In genomic region chr3:106771834-106772233, GRCm38 (mm10) we compare ENCODE assay signal across 30 mouse cellular contexts. TPM values are rescaled to one million over a fixed set of nuclear protein-coding genes. Genes with fewer than 3 reads are reported as not detected.
DNase-seq lines count a peak whose midpoint lies in the region; ATAC-seq and TF ChIP-seq lines count a peak whose summit lies in the region.
"Had no signal": no experiment of that assay in that cellular context is flagged by ENCODE, and none has a peak within 500 bp of the region (broad histone marks: within the 10 kb centered on the region; RNA-seq: fewer than 3 reads in every experiment).

No protein-coding gene starts in this region.

- no peaks in the 10 kb centered on the region for H3K36me3 ChIP-seq in hindbrain, postnatal 0 days (ENCODE audit: insufficient read depth, low read length)
- no peaks in the 10 kb centered on the region for H3K36me3 ChIP-seq in hindbrain, embryonic 14.5 days (replicated peaks; ENCODE audit: control insufficient read depth, insufficient read depth)
- no peaks in the 10 kb centered on the region for H3K36me3 ChIP-seq in heart, embryonic 10.5 days
- H3K36me3 ChIP-seq in midbrain, postnatal 0 days (ENCODE audit: insufficient read depth, low read length), result no peaks in the 10 kb centered on the region
- H3K36me3 ChIP-seq: forebrain, embryonic 12.5 days; heart, embryonic 15.5 days; hindbrain, embryonic 10.5 days; kidney, embryonic 15.5 days; limb, embryonic 15.5 days had no signal

- H3K9me3 ChIP-seq in hindbrain, postnatal 0 days (ENCODE audit: low read length), result no peaks in the 10 kb centered on the region
- no peaks in the 10 kb centered on the region for H3K9me3 ChIP-seq in hindbrain, embryonic 14.5 days (ENCODE audit: control insufficient read depth, low read length)
- no peaks in the 10 kb centered on the region for H3K9me3 ChIP-seq in heart, embryonic 10.5 days
- H3K9me3 ChIP-seq in midbrain, postnatal 0 days (ENCODE audit: low read length), result no peaks in the 10 kb centered on the region
- H3K9me3 ChIP-seq: forebrain, embryonic 12.5 days; heart, embryonic 15.5 days; hindbrain, embryonic 10.5 days; kidney, embryonic 15.5 days; limb, embryonic 15.5 days; megakaryocyte, embryonic 14.5 days had no signal

- no peaks in the 10 kb centered on the region for H3K4me1 ChIP-seq in hindbrain, postnatal 0 days (ENCODE audit: insufficient read depth, low read length)
- H3K4me1 ChIP-seq in hindbrain, embryonic 14.5 days (replicated peaks; ENCODE audit: control insufficient read depth, insufficient read depth, low read length), result no peaks in the 10 kb centered on the region
- H3K4me1 ChIP-seq in heart, embryonic 10.5 days, result no peaks in the 10 kb centered on the region
- no peaks in the 10 kb centered on the region for H3K4me1 ChIP-seq in midbrain, postnatal 0 days (ENCODE audit: insufficient read depth, low read length)
- H3K4me1 ChIP-seq: forebrain, embryonic 12.5 days; heart, embryonic 15.5 days; hindbrain, embryonic 10.5 days; kidney, embryonic 15.5 days; limb, embryonic 15.5 days; megakaryocyte, embryonic 14.5 days had no signal

- no peaks in the 10 kb centered on the region for H3K27me3 ChIP-seq in hindbrain, postnatal 0 days (ENCODE audit: insufficient read depth, low read length)
- H3K27me3 ChIP-seq in hindbrain, embryonic 14.5 days (ENCODE audit: control insufficient read depth, insufficient read depth, low read length), result no peaks in the 10 kb centered on the region
- no peaks in the 10 kb centered on the region for H3K27me3 ChIP-seq in heart, embryonic 10.5 days (ENCODE audit: insufficient read depth, poor library complexity, severe bottlenecking)
- no peaks in the 10 kb centered on the region for H3K27me3 ChIP-seq in midbrain, postnatal 0 days (ENCODE audit: insufficient read depth, low read length)
- H3K27me3 ChIP-seq: forebrain, embryonic 12.5 days; heart, embryonic 15.5 days; kidney, embryonic 15.5 days; limb, embryonic 15.5 days; megakaryocyte, embryonic 14.5 days had no signal

- no peak overlapping the region for H3K4me3 ChIP-seq in hindbrain, postnatal 0 days (ENCODE audit: low read length)
- H3K4me3 ChIP-seq in hindbrain, embryonic 14.5 days (replicated peaks; ENCODE audit: low read length), result no peak overlapping the region
- no peak overlapping the region for H3K4me3 ChIP-seq in heart, embryonic 10.5 days
- no peak overlapping the region for H3K4me3 ChIP-seq in midbrain, postnatal 0 days (ENCODE audit: low read depth, low read length)
- H3K4me3 ChIP-seq: forebrain, embryonic 12.5 days; heart, embryonic 15.5 days; hindbrain, embryonic 10.5 days; kidney, embryonic 15.5 days; limb, embryonic 15.5 days; megakaryocyte, embryonic 14.5 days; myocyte had no signal

- DNase-seq in hindbrain, postnatal 0 days (ENCODE audit: low spot score), result peak; percentile 1
- no peak for DNase-seq in hindbrain, embryonic 14.5 days (ENCODE audit: low spot score)
- DNase-seq in CD4-positive, CD25-positive, alpha-beta regulatory T cell, adult 2 months (ENCODE audit: low read depth, low spot score), result peak; percentile 61
- peak; percentile 66 for DNase-seq in naive thymus-derived CD4-positive, alpha-beta T cell, adult 2 months (ENCODE audit: low read depth)
- no peak for DNase-seq in cerebellum, adult 9-11 months
- no peak for DNase-seq in heart, embryonic 10.5 days (ENCODE audit: low spot score)
- no peak for DNase-seq in midbrain, postnatal 0 days (ENCODE audit: low spot score)
- DNase-seq: cerebellum, adult 8-10 months; gastrocnemius, postnatal 10 days; heart, adult 18-20 months; midbrain, embryonic 14.5 days; right cerebral cortex, postnatal 4 days; thymus, postnatal 14 days had no signal

- no peak overlapping the region for H3K9ac ChIP-seq in hindbrain, postnatal 0 days (replicated peaks; ENCODE audit: low read length)
- H3K9ac ChIP-seq in hindbrain, embryonic 14.5 days, result no peak overlapping the region
- no peak overlapping the region for H3K9ac ChIP-seq in midbrain, postnatal 0 days (replicated peaks; ENCODE audit: low read length, poor library complexity, severe bottlenecking)
- H3K9ac ChIP-seq: forebrain, embryonic 12.5 days; heart, embryonic 15.5 days; kidney, embryonic 15.5 days; limb, embryonic 15.5 days had no signal

- WGBS in hindbrain, postnatal 0 days, result 75% methylated on average over 1 of the region's 1 CpGs
- WGBS in hindbrain, embryonic 14.5 days, result 86% methylated on average over 1 of the region's 1 CpGs
- 75% methylated on average over 1 of the region's 1 CpGs for WGBS in heart, embryonic 10.5 days
- 83% methylated on average over 1 of the region's 1 CpGs for WGBS in midbrain, postnatal 0 days

- no peak overlapping the region for H3K27ac ChIP-seq in hindbrain, postnatal 0 days
- no peak overlapping the region for H3K27ac ChIP-seq in hindbrain, embryonic 14.5 days
- no peak overlapping the region for H3K27ac ChIP-seq in heart, embryonic 10.5 days
- no peak overlapping the region for H3K27ac ChIP-seq in midbrain, postnatal 0 days (ENCODE audit: low read depth, low read length)
- H3K27ac ChIP-seq: forebrain, embryonic 12.5 days; heart, embryonic 15.5 days; hindbrain, embryonic 10.5 days; kidney, embryonic 15.5 days; limb, embryonic 15.5 days; stomach, postnatal 0 days had no signal

- ATAC-seq in hindbrain, postnatal 0 days, result no peak
- ATAC-seq in hindbrain, embryonic 14.5 days (ENCODE audit: low FRiP score), result no peak
- ATAC-seq in common myeloid progenitor, adult 5-6 weeks (replicated peaks; ENCODE audit: low read depth, poor library complexity, severe bottlenecking), result peak; percentile 63; the same call in 1 of the 2 replicates
- no peak for ATAC-seq in midbrain, postnatal 0 days (ENCODE audit: low FRiP score)
- ATAC-seq: lung, postnatal 0 days had no signal

- no peak overlapping the region for H3K4me2 ChIP-seq in hindbrain, postnatal 0 days (ENCODE audit: low read depth, low read length)
- H3K4me2 ChIP-seq in hindbrain, embryonic 14.5 days (replicated peaks), result no peak overlapping the region
- H3K4me2 ChIP-seq in midbrain, postnatal 0 days (ENCODE audit: low read depth, low read length, poor library complexity, severe bottlenecking), result no peak overlapping the region
- H3K4me2 ChIP-seq: forebrain, embryonic 12.5 days; heart, embryonic 15.5 days; kidney, embryonic 15.5 days; limb, embryonic 15.5 days had no signal

- no peak for TF ChIP-seq CTCF in hindbrain, postnatal 0 days (IDR thresholded peaks at IDR 0.05; ENCODE audit: low read depth)
- no peak for TF ChIP-seq CTCF in midbrain, postnatal 0 days (IDR thresholded peaks at IDR 0.05)

RNA-seq across cellular contexts. Expression of gene Cd53, which starts 18.1 kb away (rescaled TPM):
- 3.8 and 6.4 TPM in 2 replicates for total RNA-seq in hindbrain, postnatal 0 days (2014; rRNA removed)
- 8.7 and 9.1 TPM in 2 replicates for polyA plus RNA-seq in hindbrain, postnatal 0 days (2015; fragmentation: Nextera tagmentation; extraction: Ambion mirVana)
- 4.8 and 5.2 TPM in 2 replicates for polyA plus RNA-seq in hindbrain, embryonic 14.5 days (2014; fragmentation: Nextera tagmentation; extraction: Ambion mirVana)
- total RNA-seq in common myeloid progenitor, adult 5-6 weeks (2017), result 158 and 179 TPM in 2 replicates
- 2.5 and 2.6 TPM in 2 replicates for polyA plus RNA-seq in heart, embryonic 10.5 days (2016; fragmentation: Nextera tagmentation; extraction: Ambion mirVana)
- 7.5 and 7.8 TPM in 2 replicates for total RNA-seq in midbrain, postnatal 0 days (2014; rRNA removed)
- polyA plus RNA-seq in midbrain, postnatal 0 days (2015; fragmentation: Nextera tagmentation; extraction: Ambion mirVana), result 6.5 and 7.5 TPM in 2 replicates

RNA-seq across cellular contexts. Expression of gene Olfr266, which starts 54.3 kb away (rescaled TPM):
- not detected in 2 replicates for total RNA-seq in hindbrain, postnatal 0 days (2014; rRNA removed)
- polyA plus RNA-seq in hindbrain, postnatal 0 days (2015; fragmentation: Nextera tagmentation; extraction: Ambion mirVana), result not detected in 2 replicates
- polyA plus RNA-seq in hindbrain, embryonic 14.5 days (2014; fragmentation: Nextera tagmentation; extraction: Ambion mirVana), result not detected in 2 replicates
- total RNA-seq in common myeloid progenitor, adult 5-6 weeks (2017), result not detected in 2 replicates
- polyA plus RNA-seq in heart, embryonic 10.5 days (2016; fragmentation: Nextera tagmentation; extraction: Ambion mirVana), result not detected in 2 replicates
- not detected in 2 replicates for total RNA-seq in midbrain, postnatal 0 days (2014; rRNA removed)
- not detected in 2 replicates for polyA plus RNA-seq in midbrain, postnatal 0 days (2015; fragmentation: Nextera tagmentation; extraction: Ambion mirVana)
- total RNA-seq: gastrocnemius, postnatal 10 days; heart, adult 18-20 months; layer of hippocampus, postnatal 25 days; left cerebral cortex, postnatal 25 days had no signal
- polyA plus RNA-seq: cortical plate, adult 2 months; embryonic facial prominence, embryonic 11.5 days; forebrain, embryonic 12.5 days; heart, embryonic 15.5 days; hindbrain, embryonic 10.5 days; intestine, embryonic 14.5 days; kidney, embryonic 15.5 days; large intestine, adult 2 months; limb, embryonic 15.5 days; liver, embryonic 16.5 days; lung, postnatal 0 days; midbrain, embryonic 14.5 days; myocyte; stomach, postnatal 0 days had no signal

Comparison
In these comparisons a context has a peak if more than half of its experiments do, and no peak if none do; other contexts are left out.
1. DNase-seq: peak in hindbrain, postnatal 0 days (single experiment), CD4-positive, CD25-positive, alpha-beta regulatory T cell, adult 2 months (single experiment) and naive thymus-derived CD4-positive, alpha-beta T cell, adult 2 months (single experiment); none in hindbrain, embryonic 14.5 days (single experiment), cerebellum, adult 9-11 months (single experiment), heart, embryonic 10.5 days (single experiment) and midbrain, postnatal 0 days (single experiment).